Mouse (Mus musculus) megakaryocyte, embryonic 14.5 days (primary cell): ENCODE results near the gene Lrfn1. TPM values are rescaled to one million over a fixed set of nuclear protein-coding genes. Genes with fewer than 3 reads are reported as not detected.
"Not testable (repeated sequence)": the region's sequence is repeated elsewhere in the genome, so short reads cannot be mapped to it uniquely, and the experiment has no call there.

Experiments
- H3K27me3 ChIP-seq: replicated peaks from 2 replicates; pipeline ENCODE3; 2012; ENCODE audit warnings: inconsistent platforms
- H3K36me3 ChIP-seq: replicated peaks from 2 replicates; pipeline ENCODE3; 2012; ENCODE audit warnings: low read length, inconsistent platforms, mixed read lengths
- H3K4me1 ChIP-seq: 2 replicates; pipeline ENCODE4 v1.6.1; 2012; ENCODE audit warnings: inconsistent platforms
- H3K4me3 ChIP-seq: replicated peaks from 2 replicates; pipeline ENCODE3; 2012; ENCODE audit warnings: moderate library complexity, mild to moderate bottlenecking, inconsistent platforms
- H3K9me3 ChIP-seq: 2 replicates; pipeline ENCODE4 v1.6.1; 2012; ENCODE audit warnings: inconsistent platforms
- FLI1 ChIP-seq: IDR thresholded peaks from 2 replicates; pipeline ENCODE4 v1.6.1; 2012; ENCODE audit warnings: low read length, inconsistent platforms, mixed read lengths
- GATA1 ChIP-seq: IDR thresholded peaks from 3 replicates; pipeline ENCODE4 v1.6.1; 2012; ENCODE audit warnings: mixed read lengths, low read length, inconsistent platforms, borderline replicate concordance
- polyA plus RNA-seq: library from polyadenylated mRNA; stranded (reverse); fragments of >175 nt; gene quantifications from 2 replicates; pipeline ENCODE4 v1.2.3, GENCODE M21; 2012; ENCODE audit warnings: low replicate concordance; ENCODE audit not compliant: insufficient read depth

Lrfn1 gene
- polyA plus RNA-seq, 1 experiment: 4.0 TPM

- no peaks in the 10 kb centered on the region for H3K4me1 ChIP-seq
- H3K4me3 ChIP-seq: no peak overlapping the region
- H3K36me3 ChIP-seq: no peaks in the 10 kb centered on the region
- H3K27me3 ChIP-seq: peaks cover 6% of the 10 kb centered on the region
- H3K9me3 ChIP-seq: peaks cover 5% of the 10 kb centered on the region
- no peak for TF ChIP-seq GATA1
These were observed 53.8 kb downstream of the Lrfn1 start for GRCm38 (mm10) chr7:28505585-28505984.

DNA sequence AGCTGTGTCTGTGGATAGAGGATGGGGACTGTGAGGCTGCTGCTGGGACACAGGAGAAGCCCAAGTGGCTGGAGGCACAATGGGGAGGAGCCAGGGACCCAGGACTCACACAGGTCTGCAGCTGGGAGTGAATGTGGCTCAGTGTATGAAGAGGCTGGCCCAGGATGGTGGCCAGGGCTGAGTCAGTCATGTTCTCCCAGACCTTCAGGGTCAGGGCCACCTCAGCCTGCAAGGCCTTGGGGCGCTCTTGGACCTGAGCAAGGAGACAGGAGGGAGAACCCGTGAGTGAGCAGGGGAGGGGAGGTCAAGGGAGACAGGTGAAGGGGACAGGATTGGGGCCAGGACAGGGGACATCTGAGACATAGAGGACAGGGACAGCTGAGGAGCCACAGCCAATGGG lies 57.3 kb downstream of the Lrfn1 start:
- H3K36me3 ChIP-seq, H3K4me1 ChIP-seq, H3K9me3 ChIP-seq, H3K4me3 ChIP-seq: not testable (repeated sequence)
- H3K27me3 ChIP-seq: peaks cover 13% of the 10 kb centered on the region

DNA sequence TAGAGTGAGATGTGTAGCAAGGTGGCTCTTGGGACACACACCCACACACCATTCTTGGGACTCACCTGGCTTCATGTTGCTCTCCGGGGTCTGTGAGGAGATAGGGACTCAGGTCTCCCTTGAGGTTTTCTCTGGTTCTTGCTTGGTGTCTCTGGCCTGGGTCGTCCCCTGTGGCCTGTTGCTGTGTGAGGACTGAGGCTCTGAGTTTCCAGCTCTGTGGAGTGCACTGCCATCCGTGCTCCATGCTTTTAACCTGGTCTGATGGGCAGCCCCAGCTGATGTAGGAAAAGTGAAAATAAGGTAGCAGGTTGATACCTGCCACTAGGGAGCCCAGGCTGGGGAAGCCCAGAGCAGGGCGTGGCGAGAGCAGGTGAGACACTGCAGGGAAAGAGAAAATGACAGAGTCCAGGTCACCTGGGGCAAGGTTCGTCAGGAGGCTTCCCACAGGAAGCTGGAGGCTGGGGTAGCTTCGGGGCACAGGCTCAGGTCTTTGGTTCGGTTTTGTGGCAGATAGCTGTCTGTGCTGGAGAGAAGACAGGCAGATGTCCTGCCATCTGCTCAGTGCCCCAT lies 58.7 kb downstream of the Lrfn1 start, which contains the start of gene Ifnl2:
Gene Ifnl2, minus strand, starts transcription at position 51 of the 570 bp plus-strand sequence.
- H3K4me3 ChIP-seq, H3K36me3 ChIP-seq, H3K9me3 ChIP-seq, H3K4me1 ChIP-seq: not testable (repeated sequence)
- peaks cover 13% of the 10 kb centered on the region for H3K27me3 ChIP-seq

- no peak for TF ChIP-seq GATA1
- TF ChIP-seq FLI1: no peak
- no peaks in the 10 kb centered on the region for H3K36me3 ChIP-seq
- H3K4me1 ChIP-seq: no peaks in the 10 kb centered on the region
- H3K27me3 ChIP-seq: peaks cover 13% of the 10 kb centered on the region
- no peak overlapping the region for H3K4me3 ChIP-seq
- no peaks in the 10 kb centered on the region for H3K9me3 ChIP-seq
These were observed 59.7 kb downstream of the Lrfn1 start for GRCm38 (mm10) chr7:28511441-28511840.

Other genes starting within 250 kb of the Lrfn1 start
- 8.1 and 12.2 TPM in 2 replicates for gene Eid2, start 184.1 kb upstream of the Lrfn1 start, polyA plus RNA-seq
- 7.4 and 27.7 TPM in 2 replicates for gene Eid2b, start 174.2 kb upstream of the Lrfn1 start, polyA plus RNA-seq
- gene Selenov, start 160.8 kb upstream of the Lrfn1 start, polyA plus RNA-seq: not detected in 2 replicates
- 0.22 TPM in 1 of 2 replicates, not detected in the other for gene Dll3, start 149.7 kb upstream of the Lrfn1 start, polyA plus RNA-seq
- 153 and 165 TPM in 2 replicates for gene Timm50, start 139.9 kb upstream of the Lrfn1 start, polyA plus RNA-seq
- 73.6 and 93.3 TPM in 2 replicates for gene Supt5, start 113.2 kb upstream of the Lrfn1 start, polyA plus RNA-seq
- 495 and 2,789 TPM in 2 replicates for gene Rps16, start 101.3 kb upstream of the Lrfn1 start, polyA plus RNA-seq
- 13.5 and 26.9 TPM in 2 replicates for gene Plekhg2, start 79.4 kb upstream of the Lrfn1 start, polyA plus RNA-seq
- 159 and 225 TPM in 2 replicates for gene Zfp36, start 71.7 kb upstream of the Lrfn1 start, polyA plus RNA-seq
- gene Med29, start 59.3 kb upstream of the Lrfn1 start, polyA plus RNA-seq: 15.2 and 24.0 TPM in 2 replicates
- 38.6 and 78.0 TPM in 2 replicates for gene Paf1, start 59.0 kb upstream of the Lrfn1 start, polyA plus RNA-seq
- gene Gmfg, start 14.5 kb upstream of the Lrfn1 start, polyA plus RNA-seq: 4.7 and 41.3 TPM in 2 replicates
- not detected in 2 replicates for gene Ifnl2, start 58.5 kb downstream of the Lrfn1 start, polyA plus RNA-seq
- not detected in 2 replicates for gene Ifnl3, start 70.9 kb downstream of the Lrfn1 start, polyA plus RNA-seq
- not detected in 2 replicates for gene Sycn, start 88.9 kb downstream of the Lrfn1 start, polyA plus RNA-seq
- 0.28 TPM in 1 of 2 replicates, not detected in the other for gene Nccrp1, start 95.3 kb downstream of the Lrfn1 start, polyA plus RNA-seq
- gene Samd4b, start 146.2 kb downstream of the Lrfn1 start, polyA plus RNA-seq: 125 and 217 TPM in 2 replicates
- gene Pak4, start 146.2 kb downstream of the Lrfn1 start, polyA plus RNA-seq: 17.3 and 20.8 TPM in 2 replicates
- not detected in 2 replicates for gene Acp7, start 179.4 kb downstream of the Lrfn1 start, polyA plus RNA-seq
- not detected in 2 replicates for gene Fbxo27, start 240.9 kb downstream of the Lrfn1 start, polyA plus RNA-seq